Mouse (Mus musculus) kidney, adult 2 months (tissue): Measurements from ENCODE around the gene Gm813.

Source experiments
- CTCF ChIP-seq: fragments of 200-500 bp; conservative IDR thresholded peaks from 2 replicates; pipeline ENCODE4 v1.5.1; 2011; ENCODE audit warnings: low read depth, mild to moderate bottlenecking, control low read depth, low read length, moderate library complexity, mixed read lengths; ENCODE audit not compliant: insufficient read depth, insufficient read length
- POLR2A ChIP-seq: fragments of 200-500 bp; IDR thresholded peaks from one replicate; pipeline ENCODE4 v1.6.1; 2011; ENCODE audit warnings: low read depth, low read length, control low read depth

DNA sequence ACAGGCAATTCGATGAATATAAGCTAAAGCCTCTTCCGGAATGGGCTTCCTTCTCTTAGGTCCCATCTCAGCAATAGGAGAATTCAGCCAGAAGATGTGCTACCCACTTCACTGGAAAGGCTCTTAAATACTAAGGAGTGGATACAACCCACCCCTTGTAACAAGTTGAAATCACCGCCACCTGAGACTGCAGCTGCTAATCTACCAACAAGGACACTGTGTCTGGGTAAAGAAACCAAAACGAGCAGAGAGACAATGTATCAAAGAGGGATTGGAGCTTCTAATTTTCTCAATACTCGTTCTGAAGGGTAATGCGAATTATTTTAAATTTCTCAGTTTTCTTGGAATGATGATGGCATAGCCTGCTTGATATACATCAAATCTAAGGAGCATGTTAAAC, at the start of gene Gm813:
- TF ChIP-seq CTCF (no peak), POLR2A (no peak)
